Mouse (Mus musculus): ENCODE data around the gene Akap6. TPM values are rescaled to one million over a fixed set of nuclear protein-coding genes. Genes with fewer than 3 reads are reported as not detected.

Akap6 gene
- polyA plus RNA-seq, 1 experiment from 2014 or later = 23.6 TPM

DNA sequence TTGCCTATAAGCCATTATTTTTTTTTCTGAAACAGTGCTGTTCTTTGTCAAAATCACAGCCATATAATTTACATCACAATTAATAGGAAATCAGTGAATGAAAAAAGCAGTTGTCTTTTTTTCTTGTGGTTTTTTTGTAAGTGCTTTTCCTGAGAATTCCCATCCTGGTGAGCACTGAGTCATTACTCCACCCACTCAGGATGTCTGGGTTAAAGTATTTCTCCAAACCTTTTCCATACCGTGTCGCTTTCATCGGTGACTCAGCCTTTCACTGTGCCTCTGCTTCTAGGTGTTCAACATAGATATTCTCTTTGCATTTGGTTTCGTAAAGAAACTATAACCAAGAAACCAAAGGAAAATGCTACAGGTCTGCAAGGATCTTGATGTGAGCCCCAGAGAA, 328.1 kb downstream of the Akap6 start:
- H3K9me3 ChIP-seq (replicated peaks; ENCODE audit: control insufficient read depth, low read length, poor library complexity, severe bottlenecking) = no peaks in the 10 kb centered on the region
- H3K27me3 ChIP-seq (ENCODE audit: control insufficient read depth, insufficient read depth, low read depth, low read length) = no peaks in the 10 kb centered on the region
- H3K4me2 ChIP-seq (ENCODE audit: low read length) = no peak overlapping the region
- H3K36me3 ChIP-seq (ENCODE audit: control insufficient read depth, insufficient read depth, low read length) = 0 out of 2 replicates have a peak, but pooled peaks cover 2% of the 10 kb centered on the region
- no peak overlapping the region for H3K4me3 ChIP-seq (ENCODE audit: low read depth, low read length)
- peaks cover 30% of the 10 kb centered on the region for H3K4me1 ChIP-seq (ENCODE audit: control insufficient read depth, insufficient read depth, low read length)
- 92% methylated on average over 4 of the region's 4 CpGs for WGBS
- H3K27ac ChIP-seq (ENCODE audit: low read length) = no peak overlapping the region
- no peak overlapping the region for H3K9ac ChIP-seq (ENCODE audit: low read depth, low read length)
- ATAC-seq = no peak

DNA sequence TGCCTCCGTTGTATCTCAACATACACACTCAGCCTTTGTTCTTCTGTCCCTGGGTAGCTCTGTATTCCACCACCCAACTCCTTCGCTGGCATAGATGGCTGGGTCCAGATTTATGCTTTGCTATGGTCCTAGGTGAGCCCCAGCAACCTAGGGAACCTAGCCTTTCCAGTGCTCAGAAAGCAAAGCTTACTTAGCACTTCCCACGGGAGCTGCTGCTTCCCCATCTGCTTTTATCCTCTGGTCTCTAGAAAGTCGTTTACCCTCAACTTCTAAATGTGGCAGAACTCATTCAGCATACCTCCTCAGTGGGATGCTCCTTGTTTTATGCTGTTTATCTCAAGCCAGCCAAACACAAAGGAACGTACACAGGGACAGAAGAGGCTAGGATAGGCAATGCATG, 329.7 kb downstream of the Akap6 start:
- 0 out of 2 replicates have a peak overlapping the region, but pooled peaks have one; percentile 28 for H3K27ac ChIP-seq (ENCODE audit: low read length)
- peaks cover 35% of the 10 kb centered on the region for H3K4me1 ChIP-seq (ENCODE audit: control insufficient read depth, insufficient read depth, low read length)
- no peak overlapping the region for H3K4me3 ChIP-seq (ENCODE audit: low read depth, low read length)
- 0 out of 2 replicates have a peak, but pooled peaks cover 2% of the 10 kb centered on the region for H3K36me3 ChIP-seq (ENCODE audit: control insufficient read depth, insufficient read depth, low read length)
- WGBS = 59% methylated on average over 5 of the region's 5 CpGs
- no peaks in the 10 kb centered on the region for H3K27me3 ChIP-seq (ENCODE audit: control insufficient read depth, insufficient read depth, low read depth, low read length)
- no peak for ATAC-seq
- no peak overlapping the region for H3K9ac ChIP-seq (ENCODE audit: low read depth, low read length)
- no peaks in the 10 kb centered on the region for H3K9me3 ChIP-seq (replicated peaks; ENCODE audit: control insufficient read depth, low read length, poor library complexity, severe bottlenecking)
- H3K4me2 ChIP-seq (ENCODE audit: low read length) = no peak overlapping the region

DNA sequence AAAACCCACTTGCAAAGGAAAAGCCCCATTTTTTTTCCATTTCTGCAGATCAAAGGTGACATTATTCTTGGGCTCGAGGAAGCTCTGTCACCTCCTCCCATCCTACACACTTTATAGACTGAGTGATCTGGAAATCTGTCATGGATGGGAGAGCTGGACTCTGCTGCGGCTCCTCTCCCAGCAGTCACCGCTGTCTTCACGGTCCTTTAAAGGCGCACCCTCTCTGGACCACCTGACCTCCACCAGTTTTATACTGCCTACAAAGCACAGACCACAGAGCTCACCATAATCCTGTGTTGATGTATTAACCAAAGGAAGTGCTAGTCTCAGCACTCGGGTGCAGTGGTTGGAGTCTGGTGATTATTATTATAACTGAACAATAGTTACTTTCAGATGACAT, 330.7 kb downstream of the Akap6 start:
- H3K4me2 ChIP-seq (ENCODE audit: low read length) = no peak overlapping the region
- H3K9ac ChIP-seq (ENCODE audit: low read depth, low read length) = no peak overlapping the region
- 43% methylated on average over 6 of the region's 6 CpGs for WGBS
- 0 out of 2 replicates have a peak, but pooled peaks cover 2% of the 10 kb centered on the region for H3K36me3 ChIP-seq (ENCODE audit: control insufficient read depth, insufficient read depth, low read length)
- H3K27me3 ChIP-seq (ENCODE audit: control insufficient read depth, insufficient read depth, low read depth, low read length) = no peaks in the 10 kb centered on the region
- H3K27ac ChIP-seq (ENCODE audit: low read length) = 0 out of 2 replicates have a peak overlapping the region, but pooled peaks have one; percentile 26
- peak; percentile 23; the same call in 1 of the 2 replicates for ATAC-seq
- H3K4me1 ChIP-seq (ENCODE audit: control insufficient read depth, insufficient read depth, low read length) = peaks cover 31% of the 10 kb centered on the region
- H3K9me3 ChIP-seq (replicated peaks; ENCODE audit: control insufficient read depth, low read length, poor library complexity, severe bottlenecking) = no peaks in the 10 kb centered on the region
- H3K4me3 ChIP-seq (ENCODE audit: low read depth, low read length) = no peak overlapping the region

DNA sequence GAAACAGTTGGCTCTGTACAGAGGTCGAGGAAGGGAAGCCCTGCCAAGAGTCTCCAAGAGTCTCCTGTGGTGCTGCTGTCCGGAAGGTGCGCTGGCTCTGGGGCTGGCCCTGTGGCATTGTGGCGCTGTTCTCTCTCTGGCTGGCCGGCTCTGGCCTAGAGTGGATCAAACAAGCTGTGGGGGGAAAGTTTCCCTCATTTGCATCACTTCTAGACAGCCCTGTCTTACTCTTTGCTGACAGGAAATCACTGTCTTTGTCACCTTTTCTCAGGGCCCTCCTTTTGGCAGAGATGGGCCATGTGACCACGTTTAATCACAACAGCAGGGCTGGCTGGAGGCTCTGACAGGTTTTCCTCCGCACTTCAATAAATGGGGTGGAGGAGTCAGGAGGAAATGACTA, 333.6 kb downstream of the Akap6 start:
- Histone ChIP-seq H3K27ac (ENCODE audit: low read length) (peak overlapping the region; percentile 73), H3K9ac (ENCODE audit: low read depth, low read length) (peak overlapping the region; percentile 15; the same call in 1 of the 2 replicates), H3K4me1 (ENCODE audit: control insufficient read depth, insufficient read depth, low read length) (peaks cover 24% of the 10 kb centered on the region), H3K4me2 (ENCODE audit: low read length) (peak overlapping the region; percentile 18; the same call in 1 of the 2 replicates), H3K4me3 (ENCODE audit: low read depth, low read length) (no peak overlapping the region), H3K27me3 (ENCODE audit: control insufficient read depth, insufficient read depth, low read depth, low read length) (no peaks in the 10 kb centered on the region), H3K9me3 (replicated peaks; ENCODE audit: control insufficient read depth, low read length, poor library complexity, severe bottlenecking) (no peaks in the 10 kb centered on the region), H3K36me3 (ENCODE audit: control insufficient read depth, insufficient read depth, low read length) (no peaks in the 10 kb centered on the region)
- ATAC-seq = peak; percentile 82
- 2% methylated on average over 7 of the region's 7 CpGs for WGBS

DNA sequence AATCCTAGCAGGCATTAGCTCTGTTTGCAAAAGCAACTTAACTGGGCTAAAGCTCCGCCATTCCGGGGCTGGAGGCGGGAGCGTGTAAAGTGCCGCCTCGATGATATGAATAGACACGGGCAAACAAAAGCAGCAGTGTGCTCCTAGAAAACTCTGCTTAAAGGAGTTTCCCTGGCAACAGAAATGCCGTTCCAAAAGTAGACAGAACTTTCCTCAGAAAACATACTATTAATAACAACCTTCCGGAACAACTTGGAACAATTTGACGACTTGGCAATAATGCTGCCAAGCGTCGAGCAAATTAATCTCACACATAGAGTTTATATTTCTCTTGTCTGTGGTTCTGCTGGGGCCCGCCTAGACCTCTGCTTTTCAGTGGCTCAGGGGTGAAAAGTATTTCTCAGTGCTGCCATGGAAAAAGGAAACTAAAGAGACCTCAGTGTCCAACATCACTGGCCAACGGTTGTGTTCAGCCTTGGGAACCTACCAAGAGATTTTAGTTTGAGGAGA, 334.3 kb downstream of the Akap6 start:
- 3% methylated on average over 14 of the region's 14 CpGs for WGBS
- Histone ChIP-seq H3K27me3 (ENCODE audit: control insufficient read depth, insufficient read depth, low read depth, low read length) (no peaks in the 10 kb centered on the region), H3K4me1 (ENCODE audit: control insufficient read depth, insufficient read depth, low read length) (peaks cover 24% of the 10 kb centered on the region), H3K9me3 (replicated peaks; ENCODE audit: control insufficient read depth, low read length, poor library complexity, severe bottlenecking) (no peaks in the 10 kb centered on the region), H3K9ac (ENCODE audit: low read depth, low read length) (no peak overlapping the region), H3K4me3 (ENCODE audit: low read depth, low read length) (no peak overlapping the region), H3K4me2 (ENCODE audit: low read length) (peak overlapping the region; percentile 18), H3K27ac (ENCODE audit: low read length) (peak overlapping the region; percentile 73), H3K36me3 (ENCODE audit: control insufficient read depth, insufficient read depth, low read length) (no peaks in the 10 kb centered on the region)
- peak; percentile 86 for ATAC-seq

DNA sequence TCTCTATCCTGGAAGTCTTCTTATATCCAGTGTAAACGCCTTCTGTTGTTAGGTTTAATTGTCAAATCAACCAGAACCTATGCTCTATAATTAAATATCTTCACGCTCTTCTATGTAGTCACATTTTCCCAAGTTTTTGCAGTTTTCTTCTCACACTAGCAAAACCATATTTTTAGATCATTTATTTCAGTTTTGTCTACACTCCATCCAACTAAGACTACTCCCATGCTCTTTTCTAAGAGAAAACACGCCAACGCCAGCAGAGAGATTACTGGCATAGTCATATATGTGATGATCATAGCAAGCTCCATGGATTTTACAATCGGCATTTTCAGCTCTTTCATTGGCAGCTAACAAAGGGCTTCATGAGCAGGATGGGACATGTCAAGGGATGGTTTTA, 341.5 kb downstream of the Akap6 start:
- Histone ChIP-seq H3K36me3 (ENCODE audit: control insufficient read depth, insufficient read depth, low read length) (no peaks in the 10 kb centered on the region), H3K9me3 (replicated peaks; ENCODE audit: control insufficient read depth, low read length, poor library complexity, severe bottlenecking) (no peaks in the 10 kb centered on the region), H3K4me2 (ENCODE audit: low read length) (no peak overlapping the region), H3K4me3 (ENCODE audit: low read depth, low read length) (no peak overlapping the region), H3K27me3 (ENCODE audit: control insufficient read depth, insufficient read depth, low read depth, low read length) (no peaks in the 10 kb centered on the region), H3K4me1 (ENCODE audit: control insufficient read depth, insufficient read depth, low read length) (no peaks in the 10 kb centered on the region), H3K27ac (ENCODE audit: low read length) (no peak overlapping the region), H3K9ac (ENCODE audit: low read depth, low read length) (no peak overlapping the region)
- WGBS = 95% methylated on average over 5 of the region's 5 CpGs
- no peak for ATAC-seq

DNA sequence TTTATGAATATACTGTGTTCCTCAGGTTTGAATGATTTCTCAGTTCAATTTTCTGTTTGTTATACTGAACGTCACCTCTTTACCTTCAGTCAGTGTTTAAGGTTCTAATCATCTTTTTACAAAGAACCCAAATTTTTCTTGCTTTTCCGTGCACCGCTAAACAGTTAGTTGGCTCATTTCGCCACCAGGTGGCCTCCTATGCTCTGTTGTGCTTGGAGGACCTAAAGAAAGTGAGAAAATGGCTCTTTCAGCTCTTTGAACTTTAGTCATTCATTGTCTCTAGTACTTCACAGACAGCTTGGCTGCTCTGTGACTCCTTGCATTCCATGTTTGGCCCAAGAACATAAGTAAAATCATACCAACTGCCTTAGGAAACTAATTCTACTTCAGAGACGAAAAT, 343.6 kb downstream of the Akap6 start:
- 19% methylated on average over 5 of the region's 5 CpGs for WGBS
- no peak for ATAC-seq
- Histone ChIP-seq H3K9ac (ENCODE audit: low read depth, low read length) (no peak overlapping the region), H3K36me3 (ENCODE audit: control insufficient read depth, insufficient read depth, low read length) (no peaks in the 10 kb centered on the region), H3K4me2 (ENCODE audit: low read length) (no peak overlapping the region), H3K4me1 (ENCODE audit: control insufficient read depth, insufficient read depth, low read length) (no peaks in the 10 kb centered on the region), H3K4me3 (ENCODE audit: low read depth, low read length) (no peak overlapping the region), H3K9me3 (replicated peaks; ENCODE audit: control insufficient read depth, low read length, poor library complexity, severe bottlenecking) (no peaks in the 10 kb centered on the region), H3K27ac (ENCODE audit: low read length) (no peak overlapping the region), H3K27me3 (ENCODE audit: control insufficient read depth, insufficient read depth, low read depth, low read length) (no peaks in the 10 kb centered on the region)

DNA sequence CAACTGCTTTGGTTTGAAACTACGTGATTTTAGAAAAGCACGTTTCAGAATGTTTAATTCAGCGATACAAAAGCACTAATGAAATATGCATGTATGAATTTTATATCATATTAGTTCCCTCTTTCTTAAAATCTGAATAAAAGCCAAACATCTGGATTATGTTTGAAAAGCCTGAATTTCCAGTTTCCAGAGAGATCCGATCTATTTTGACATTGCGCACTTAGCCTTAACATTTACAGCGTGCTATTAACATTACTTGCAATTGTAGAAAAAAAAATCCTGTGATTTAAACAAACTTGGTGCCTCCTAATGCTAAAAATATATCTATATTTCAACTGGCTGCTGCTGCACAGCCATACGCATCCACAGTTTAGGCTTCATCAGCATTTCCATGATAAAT, 358.4 kb downstream of the Akap6 start:
- no peak overlapping the region for H3K9ac ChIP-seq (ENCODE audit: low read depth, low read length)
- no peak overlapping the region for H3K4me3 ChIP-seq (ENCODE audit: low read depth, low read length)
- no peaks in the 10 kb centered on the region for H3K9me3 ChIP-seq (replicated peaks; ENCODE audit: control insufficient read depth, low read length, poor library complexity, severe bottlenecking)
- H3K4me2 ChIP-seq (ENCODE audit: low read length) = no peak overlapping the region
- no peaks in the 10 kb centered on the region for H3K36me3 ChIP-seq (ENCODE audit: control insufficient read depth, insufficient read depth, low read length)
- 90% methylated on average over 7 of the region's 7 CpGs for WGBS
- peaks cover 14% of the 10 kb centered on the region for H3K4me1 ChIP-seq (ENCODE audit: control insufficient read depth, insufficient read depth, low read length)
- no peak overlapping the region for H3K27ac ChIP-seq (ENCODE audit: low read length)
- ATAC-seq = no peak
- H3K27me3 ChIP-seq (ENCODE audit: control insufficient read depth, insufficient read depth, low read depth, low read length) = no peaks in the 10 kb centered on the region

DNA sequence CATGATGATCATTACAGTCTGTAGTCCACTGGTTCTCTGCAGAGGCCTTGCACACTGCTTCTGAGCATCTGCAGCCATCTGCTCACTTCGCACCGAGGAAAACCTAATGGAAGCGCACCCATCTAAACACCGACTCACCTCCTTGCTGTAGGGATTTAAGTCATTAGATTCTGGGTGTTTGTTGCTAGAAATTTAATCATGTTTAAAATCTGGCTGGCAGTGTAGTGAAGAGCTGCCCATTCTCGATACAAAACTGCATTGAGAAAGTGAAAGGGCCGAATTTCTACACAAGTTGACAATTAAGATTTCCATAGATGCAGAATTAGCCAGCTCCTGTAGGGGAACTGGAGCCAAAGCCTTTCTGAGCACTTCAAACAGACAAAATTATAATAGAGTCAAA, 361.7 kb downstream of the Akap6 start:
- Histone ChIP-seq H3K9me3 (replicated peaks; ENCODE audit: control insufficient read depth, low read length, poor library complexity, severe bottlenecking) (no peaks in the 10 kb centered on the region), H3K27me3 (ENCODE audit: control insufficient read depth, insufficient read depth, low read depth, low read length) (no peaks in the 10 kb centered on the region), H3K9ac (ENCODE audit: low read depth, low read length) (no peak overlapping the region), H3K4me3 (ENCODE audit: low read depth, low read length) (no peak overlapping the region), H3K36me3 (ENCODE audit: control insufficient read depth, insufficient read depth, low read length) (no peaks in the 10 kb centered on the region), H3K4me1 (ENCODE audit: control insufficient read depth, insufficient read depth, low read length) (peaks cover 35% of the 10 kb centered on the region), H3K4me2 (ENCODE audit: low read length) (0 out of 2 replicates have a peak overlapping the region, but pooled peaks have one; percentile 1), H3K27ac (ENCODE audit: low read length) (peak overlapping the region; percentile 64; the same call in 1 of the 2 replicates)
- no peak for ATAC-seq
- 24% methylated on average over 6 of the region's 6 CpGs for WGBS
